Mouse (Mus musculus) intestine, embryonic 14.5 days (tissue): ENCODE measurements around the gene Irs2. TPM values are rescaled to one million over a fixed set of nuclear protein-coding genes. Genes with fewer than 3 reads are reported as not detected.

Experiments
- ATAC-seq: fragments of 200-750 bp; cut with Nextera tagmentation; replicated peaks from 2 replicates; pipeline ENCODE4 v1.8.0; 2017; ENCODE audit warnings: low read depth, moderate number of reproducible peaks, moderate TSS enrichment, moderate library complexity; ENCODE audit not compliant: low FRiP score, low TSS enrichment
- DNase-seq: peaks from one replicate; pipeline ENCODE4 v3.0.0-alpha.2; 2018; ENCODE audit warnings: low spot score
- H3K27ac ChIP-seq: fragments of 300-500 bp; sonication (generic); 2 replicates; pipeline ENCODE4 v1.5.1; 2014; ENCODE audit warnings: low read depth, mild to moderate bottlenecking, control low read depth
- H3K27me3 ChIP-seq: fragments of 300-500 bp; sonication (generic); replicated peaks from 2 replicates; pipeline ENCODE4 v1.6.1; 2014; ENCODE audit warnings: low read length, control low read depth; ENCODE audit not compliant: control insufficient read depth, insufficient read depth
- H3K36me3 ChIP-seq: fragments of 300-500 bp; sonication (generic); 2 replicates; pipeline ENCODE4 v1.6.1; 2014; ENCODE audit warnings: low read length, control low read depth; ENCODE audit not compliant: control insufficient read depth, insufficient read depth
- H3K4me1 ChIP-seq: fragments of 300-500 bp; sonication (generic); replicated peaks from 2 replicates; pipeline ENCODE4 v1.6.1; 2014; ENCODE audit warnings: low read length, control low read depth, mixed read lengths; ENCODE audit not compliant: control insufficient read depth, insufficient read depth
- H3K4me2 ChIP-seq: fragments of 300-500 bp; sonication (generic); 2 replicates; pipeline ENCODE4 v1.6.1; 2014; ENCODE audit warnings: low read length
- H3K4me3 ChIP-seq: fragments of 300-500 bp; sonication (generic); 2 replicates; pipeline ENCODE4 v1.5.1; 2014; ENCODE audit warnings: low read depth, low read length, control low read depth, mixed read lengths
- H3K9ac ChIP-seq: fragments of 300-500 bp; sonication (generic); 2 replicates; pipeline ENCODE4 v1.6.1; 2014; ENCODE audit warnings: mild to moderate bottlenecking, low read length
- H3K9me3 ChIP-seq: fragments of 300-500 bp; sonication (generic); 2 replicates; pipeline ENCODE4 v1.6.1; 2016; ENCODE audit warnings: low read length, control low read depth; ENCODE audit not compliant: control insufficient read depth
- whole genome bisulfite sequencing: fragments of 180-500 bp; shearing (Covaris S2); extraction: QIAGEN DNeasy Blood & Tissue Kit; methylation state at CpG from one replicate; pipeline ENCODE4 v1.1.7; 2014; 5-methylcytosine and 5-hydroxymethylcytosine counted together
- polyA plus RNA-seq: library from polyadenylated mRNA; unstranded; fragments of >200 nt; fragmentation: Nextera tagmentation; extraction: Ambion mirVana; gene quantifications from 2 replicates; pipeline ENCODE4 v1.2.1, GENCODE M21; 2014

Irs2 gene
- polyA plus RNA-seq, 1 experiment from 2014 or later, result 5.5 TPM

GRCm38 (mm10) chr8:11015622-11016021 lies 7.4 kb upstream of the Irs2 start:
- no peak overlapping the region for H3K27ac ChIP-seq
- ATAC-seq (no peak), DNase-seq (no peak)
- no peak overlapping the region for H3K4me2 ChIP-seq
- H3K27me3 ChIP-seq, result no peaks in the 10 kb centered on the region
- H3K4me3 ChIP-seq, result no peak overlapping the region
- 86% methylated on average over 3 of the region's 3 CpGs for WGBS
- no peak overlapping the region for H3K9ac ChIP-seq
- H3K9me3 ChIP-seq, result no peaks in the 10 kb centered on the region
- no peaks in the 10 kb centered on the region for H3K4me1 ChIP-seq
- no peaks in the 10 kb centered on the region for H3K36me3 ChIP-seq

- Histone ChIP-seq H3K4me3 (no peak overlapping the region), H3K4me1 (no peaks in the 10 kb centered on the region; the same call in none of the 2 replicates), H3K4me2 (no peak overlapping the region), H3K9me3 (no peaks in the 10 kb centered on the region), H3K9ac (no peak overlapping the region), H3K36me3 (no peaks in the 10 kb centered on the region), H3K27ac (no peak overlapping the region), H3K27me3 (no peaks in the 10 kb centered on the region)
- 1% methylated on average over 6 of the region's 6 CpGs for WGBS
- DNase-seq, result peak; percentile 73
- ATAC-seq, result no peak
Measured at GRCm38 (mm10) chr8:11013258-11013657, 5.0 kb upstream of the Irs2 start.

GRCm38 (mm10) chr8:11011787-11012485 lies 3.7 kb upstream of the Irs2 start:
- no peak overlapping the region for H3K9ac ChIP-seq
- H3K27me3 ChIP-seq, result no peaks in the 10 kb centered on the region
- no peak for ATAC-seq
- 74% methylated on average over 3 of the region's 3 CpGs for WGBS
- H3K4me1 ChIP-seq, result no peaks in the 10 kb centered on the region; the same call in none of the 2 replicates
- no peak overlapping the region for H3K4me2 ChIP-seq
- no peaks in the 10 kb centered on the region for H3K36me3 ChIP-seq
- no peak for DNase-seq
- no peak overlapping the region for H3K4me3 ChIP-seq
- no peaks in the 10 kb centered on the region for H3K9me3 ChIP-seq
- no peak overlapping the region for H3K27ac ChIP-seq

- 16% methylated on average over 11 of the region's 11 CpGs for WGBS
- H3K9me3 ChIP-seq, result no peaks in the 10 kb centered on the region
- H3K27me3 ChIP-seq, result no peaks in the 10 kb centered on the region
- peaks cover 7% of the 10 kb centered on the region for H3K4me1 ChIP-seq
- no peak overlapping the region for H3K9ac ChIP-seq
- no peak overlapping the region for H3K27ac ChIP-seq
- H3K4me3 ChIP-seq, result no peak overlapping the region
- H3K36me3 ChIP-seq, result 0 out of 2 replicates have a peak, but pooled peaks cover 3% of the 10 kb centered on the region
- ATAC-seq (no peak), DNase-seq (peak; percentile 58)
- no peak overlapping the region for H3K4me2 ChIP-seq
Measured at GRCm38 (mm10) chr8:11010913-11011605, 2.8 kb upstream of the Irs2 start.

- Histone ChIP-seq H3K27me3 (no peaks in the 10 kb centered on the region), H3K4me3 (peak overlapping the region; percentile 73; the same call in 1 of the 2 replicates), H3K4me2 (no peak overlapping the region; the same call in 1 of the 2 replicates), H3K9me3 (no peaks in the 10 kb centered on the region), H3K9ac (no peak overlapping the region), H3K36me3 (0 out of 2 replicates have a peak, but pooled peaks cover 3% of the 10 kb centered on the region), H3K27ac (no peak overlapping the region), H3K4me1 (peaks cover 13% of the 10 kb centered on the region)
- no peak for ATAC-seq
- WGBS, result 52% methylated on average over 11 of the region's 11 CpGs
- DNase-seq, result no peak
Measured at GRCm38 (mm10) chr8:11010398-11010797, 2.1 kb upstream of the Irs2 start.

GRCm38 (mm10) chr8:11009431-11010071 lies 1.3 kb upstream of the Irs2 start:
- Histone ChIP-seq H3K27me3 (no peaks in the 10 kb centered on the region), H3K27ac (peak overlapping the region; percentile 97), H3K9ac (peak overlapping the region; percentile 94), H3K36me3 (peaks cover 9% of the 10 kb centered on the region; the same call in 1 of the 2 replicates), H3K4me3 (peak overlapping the region; percentile 73), H3K4me1 (peaks cover 22% of the 10 kb centered on the region), H3K4me2 (peak overlapping the region; percentile 93), H3K9me3 (no peaks in the 10 kb centered on the region)
- peak; percentile 86 for DNase-seq
- peak; percentile 73 for ATAC-seq
- WGBS, result under 1% methylated on average over 60 of the region's 62 CpGs

GRCm38 (mm10) chr8:11008842-11009420 lies 673 bp upstream of the Irs2 start:
- DNase-seq, result peak; percentile 97
- peaks cover 28% of the 10 kb centered on the region for H3K4me1 ChIP-seq
- peak overlapping the region; percentile 73 for H3K4me3 ChIP-seq
- H3K9me3 ChIP-seq, result no peaks in the 10 kb centered on the region
- under 1% methylated on average over 62 of the region's 73 CpGs for WGBS
- peak overlapping the region; percentile 94 for H3K9ac ChIP-seq
- ATAC-seq, result peak; percentile 89
- H3K36me3 ChIP-seq, result peaks cover 9% of the 10 kb centered on the region; the same call in 1 of the 2 replicates
- H3K27me3 ChIP-seq, result no peaks in the 10 kb centered on the region
- H3K4me2 ChIP-seq, result peak overlapping the region; percentile 93
- peak overlapping the region; percentile 97 for H3K27ac ChIP-seq

GRCm38 (mm10) chr8:11007581-11008378 lies 478 bp downstream of the Irs2 start:
- peak overlapping the region; percentile 73 for H3K4me3 ChIP-seq
- H3K9ac ChIP-seq, result peak overlapping the region; percentile 94
- DNase-seq, result peak; percentile 87
- H3K36me3 ChIP-seq, result peaks cover 9% of the 10 kb centered on the region; the same call in 1 of the 2 replicates
- no peaks in the 10 kb centered on the region for H3K9me3 ChIP-seq
- ATAC-seq, result no peak
- WGBS, result under 1% methylated on average over 88 of the region's 88 CpGs
- peak overlapping the region; percentile 97 for H3K27ac ChIP-seq
- peaks cover 40% of the 10 kb centered on the region for H3K4me1 ChIP-seq
- peak overlapping the region; percentile 93 for H3K4me2 ChIP-seq
- H3K27me3 ChIP-seq, result no peaks in the 10 kb centered on the region
